Mouse (Mus musculus) CH12.LX (cell line): Measurements from ENCODE around the gene Olfm3. TPM values are rescaled to one million over a fixed set of nuclear protein-coding genes. Genes with fewer than 3 reads are reported as not detected.

Source experiments
- DNase-seq: peaks from one replicate; pipeline ENCODE4 v3.0.0-alpha.2; 2013; ENCODE audit errors: extremely low read depth
- H3K27ac ChIP-seq: 2 replicates; pipeline ENCODE4 v1.5.1; 2012; ENCODE audit warnings: low read depth, mild to moderate bottlenecking, control low read depth, moderate library complexity; ENCODE audit not compliant: insufficient read depth
- H3K27me3 ChIP-seq: replicated peaks from 2 replicates; pipeline ENCODE3; 2012; ENCODE audit warnings: inconsistent platforms
- H3K36me3 ChIP-seq, 2 experiments: replicated peaks in 1 of 2; 2 replicates each; pipeline versions ENCODE3 to v1.6.1; 2012; ENCODE audit warnings: inconsistent platforms in 1 of 2, low read length in 1 of 2, mild to moderate bottlenecking in 1 of 2, mixed read lengths in 1 of 2, moderate library complexity in 1 of 2; ENCODE audit not compliant: control insufficient read depth in 1 of 2, insufficient read depth in 1 of 2
- H3K4me1 ChIP-seq, 2 experiments: 2 replicates each; pipeline ENCODE4 v1.6.1; 2012; ENCODE audit warnings: inconsistent platforms in 1 of 2, moderate library complexity in 1 of 2; ENCODE audit not compliant: insufficient read depth in 2 of 2, control insufficient read depth in 1 of 2
- H3K4me2 ChIP-seq: 2 replicates; pipeline ENCODE4 v1.6.1; 2012; ENCODE audit warnings: low read depth, mild to moderate bottlenecking, control low read depth; ENCODE audit not compliant: poor library complexity, insufficient read depth, severe bottlenecking
- H3K4me3 ChIP-seq, 3 experiments: fragments of 150-350 bp in 1 of 3; sonication (generic) in 1 of 3; replicated peaks in 1 of 3; 2 replicates each; pipeline versions ENCODE3 to v1.5.1; 2011 to 2012; ENCODE audit warnings: low read depth in 2 of 3, low read length in 2 of 3, mild to moderate bottlenecking in 2 of 3, moderate library complexity in 2 of 3, control low read depth in 1 of 3, improper control_type of control experiment in 1 of 3, inconsistent platforms in 1 of 3, mixed read lengths in 1 of 3; ENCODE audit not compliant: poor library complexity in 1 of 3
- H3K79me2 ChIP-seq: replicated peaks from 2 replicates; pipeline ENCODE4 v1.6.1; 2012; ENCODE audit warnings: mild to moderate bottlenecking, moderate library complexity; ENCODE audit not compliant: control insufficient read depth, poor library complexity, insufficient read depth, severe bottlenecking; ENCODE audit errors: extremely low read depth
- H3K9ac ChIP-seq: 2 replicates; pipeline ENCODE4 v1.6.1; 2012; ENCODE audit warnings: low read depth, mild to moderate bottlenecking, control low read depth, moderate library complexity; ENCODE audit not compliant: insufficient read depth
- H3K9me3 ChIP-seq: replicated peaks from 2 replicates; pipeline ENCODE3; 2012; ENCODE audit warnings: low read length, inconsistent platforms, mixed read lengths
- BHLHE40 ChIP-seq: IDR thresholded peaks from 2 replicates; pipeline ENCODE4 v1.6.1; 2011; ENCODE audit warnings: mild to moderate bottlenecking, low read depth, low read length, improper control_type of control experiment
- CHD2 ChIP-seq: IDR thresholded peaks from 2 replicates; pipeline ENCODE4 v1.6.1; 2011; ENCODE audit warnings: low read length, improper control_type of control experiment
- E2F4 ChIP-seq: IDR thresholded peaks from 2 replicates; pipeline ENCODE4 v1.6.1; 2011; ENCODE audit warnings: low read depth, low read length, improper control_type of control experiment; ENCODE audit not compliant: insufficient replicate concordance
- EP300 ChIP-seq: IDR thresholded peaks from 2 replicates; pipeline ENCODE4 v1.6.1; 2011; ENCODE audit warnings: low read length, improper control_type of control experiment
- ETS1 ChIP-seq: conservative IDR thresholded peaks from 2 replicates; pipeline ENCODE4 v1.6.1; 2012; ENCODE audit warnings: low read depth, mild to moderate bottlenecking, inconsistent platforms, low read length, improper control_type of control experiment, moderate library complexity
- HCFC1 ChIP-seq: IDR thresholded peaks from 2 replicates; pipeline ENCODE4 v1.6.1; 2012; ENCODE audit warnings: low read depth, mild to moderate bottlenecking, inconsistent platforms, low read length, improper control_type of control experiment
- IRF4 ChIP-seq: IDR thresholded peaks from 2 replicates; pipeline ENCODE4 v1.6.1; 2014; ENCODE audit warnings: low read depth, mild to moderate bottlenecking, inconsistent platforms, low read length, improper control_type of control experiment
- MAX ChIP-seq: IDR thresholded peaks from 2 replicates; pipeline ENCODE4 v1.6.1; 2011; ENCODE audit warnings: low read length, improper control_type of control experiment
- MAZ ChIP-seq: IDR thresholded peaks from 2 replicates; pipeline ENCODE4 v1.6.1; 2012; ENCODE audit warnings: low read depth, mild to moderate bottlenecking, inconsistent platforms, low read length, improper control_type of control experiment, moderate library complexity
- MEF2A ChIP-seq: IDR thresholded peaks from 2 replicates; pipeline ENCODE4 v1.6.1; 2014; ENCODE audit warnings: low read depth, mild to moderate bottlenecking, inconsistent platforms, low read length, improper control_type of control experiment, borderline replicate concordance
- MXI1 ChIP-seq: IDR thresholded peaks from 2 replicates; pipeline ENCODE4 v1.6.1; 2011; ENCODE audit warnings: mild to moderate bottlenecking, low read depth, low read length, improper control_type of control experiment
- NELFE ChIP-seq: IDR thresholded peaks from 2 replicates; pipeline ENCODE4 v1.6.1; 2011; ENCODE audit warnings: low read depth, low read length, improper control_type of control experiment
- NRF1 ChIP-seq: IDR thresholded peaks from 2 replicates; pipeline ENCODE4 v1.6.1; 2014; ENCODE audit warnings: low read depth, mild to moderate bottlenecking, inconsistent platforms, low read length, improper control_type of control experiment, moderate library complexity
- PAX5 ChIP-seq: IDR thresholded peaks from 2 replicates; pipeline ENCODE4 v1.6.1; 2012; ENCODE audit warnings: low read length, inconsistent platforms, mixed read lengths
- POLR2A ChIP-seq: IDR thresholded peaks from 2 replicates; pipeline ENCODE4 v1.6.1; 2011; ENCODE audit warnings: low read depth, mild to moderate bottlenecking, improper control_type of control experiment, low read length
- SIN3A ChIP-seq: IDR thresholded peaks from 2 replicates; pipeline ENCODE4 v1.6.1; 2012; ENCODE audit warnings: low read length, improper control_type of control experiment, inconsistent platforms
- UBTF ChIP-seq: IDR thresholded peaks from 2 replicates; pipeline ENCODE4 v1.6.1; 2012; ENCODE audit warnings: low read depth, mild to moderate bottlenecking, inconsistent platforms, low read length, improper control_type of control experiment, moderate library complexity
- USF2 ChIP-seq: conservative IDR thresholded peaks from 2 replicates; pipeline ENCODE4 v1.6.1; 2011; ENCODE audit warnings: low read depth, low read length, improper control_type of control experiment
- ZMIZ1 ChIP-seq: IDR thresholded peaks from 2 replicates; pipeline ENCODE4 v1.6.1; 2012; ENCODE audit warnings: low read depth, mild to moderate bottlenecking, inconsistent platforms, low read length, improper control_type of control experiment
- ZNF384 ChIP-seq: IDR thresholded peaks from 2 replicates; pipeline ENCODE4 v1.6.1; 2012; ENCODE audit warnings: low read depth, low read length, improper control_type of control experiment, inconsistent platforms
- dilution Hi-C: fragments of 300-500 bp; cut with MboI; formaldehyde crosslinking; loops from 2 replicates; pipeline ENCODE4 v1.14.3; 2020; ENCODE audit warnings: low sequenced_read_pairs; ENCODE audit not compliant: extremely low pct_unique_long_range_greater_than_20kb, extremely low pct_ligation_motif_present
- in situ Hi-C: fragments of 300-500 bp; cut with MboI; formaldehyde crosslinking; loops from 3 replicates; pipeline ENCODE4 v1.14.3; 2019; ENCODE audit warnings: low sequenced_read_pairs, low pct_ligation_motif_present, low pct_unique_long_range_greater_than_20kb, mixed read lengths
- polyA plus RNA-seq: library from polyadenylated mRNA; unstranded; fragments of >175 nt; gene quantifications from 2 replicates; pipeline ENCODE4 v1.2.1, GENCODE M21; 2012; ENCODE audit warnings: low read depth; ENCODE audit not compliant: insufficient read length
- total RNA-seq, 2 experiments: library from RNA; depleted of rRNA; stranded (reverse); fragments of 300-350 nt in 1 of 2; fragments of >200 nt in 1 of 2; gene quantifications; 2 replicates each; pipeline ENCODE4 v1.2.3; 2012 to 2014

The Olfm3 gene
- total and polyA plus RNA-seq, 3 experiments = not detected

- no peak overlapping the region for H3K4me2 ChIP-seq
- in situ Hi-C loops = no loop called here
Measured at GRCm38 (mm10) chr3:115090670-115091069, 186.8 kb downstream of the Olfm3 start.

DNA sequence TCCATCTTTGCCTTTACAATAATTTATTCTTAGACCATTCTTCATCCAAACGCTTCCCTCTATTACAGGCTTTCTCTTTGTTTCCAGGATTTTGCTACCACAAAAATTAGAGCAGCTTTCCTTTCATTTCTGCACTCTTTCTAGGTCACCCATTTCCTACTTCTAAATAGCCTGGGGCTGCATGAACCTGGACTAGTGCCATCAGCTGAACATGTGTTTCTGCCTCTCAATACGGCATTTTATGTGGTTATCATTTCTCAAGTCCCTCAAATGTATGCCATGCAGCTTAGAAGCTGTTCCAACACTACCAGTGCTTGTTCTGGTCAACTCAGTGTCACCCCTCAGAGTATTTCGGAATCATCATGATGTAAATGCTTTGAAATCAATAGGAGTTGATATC, 191.6 kb downstream of the Olfm3 start:
- Histone ChIP-seq H3K9ac (no peak overlapping the region), H3K4me2 (no peak overlapping the region), H3K27me3 (no peaks in the 10 kb centered on the region), H3K36me3 (no peaks in the 10 kb centered on the region), H3K27ac (no peak overlapping the region), H3K4me1 (no peaks in the 10 kb centered on the region), H3K79me2 (no peaks in the 10 kb centered on the region), H3K9me3 (no peaks in the 10 kb centered on the region), H3K4me3 (no peak overlapping the region)
- TF ChIP-seq E2F4 (no peak), NELFE (no peak), EP300 (no peak), ZMIZ1 (no peak), SIN3A (no peak), NRF1 (no peak), POLR2A (no peak), MXI1 (no peak), UBTF (no peak), HCFC1 (no peak), USF2 (no peak), PAX5 (no peak), IRF4 (no peak), MAZ (no peak), ETS1 (no peak), ZNF384 (no peak), CHD2 (no peak), MAX (no peak), BHLHE40 (no peak), MEF2A (no peak)
- dilution Hi-C loops = no loop called here
- in situ Hi-C loops = no loop called here
- DNase-seq = no peak

More at GRCm38 (mm10) chr3:115090670-115091069, 186.8 kb downstream of the Olfm3 start:
- dilution Hi-C loops = no loop called here
- no peaks in the 10 kb centered on the region for H3K79me2 ChIP-seq
- no peaks in the 10 kb centered on the region for H3K36me3 ChIP-seq
- DNase-seq = no peak
- no peak overlapping the region for H3K9ac ChIP-seq
- H3K4me3 ChIP-seq = no peak overlapping the region
- no peak overlapping the region for H3K27ac ChIP-seq
- TF ChIP-seq MXI1 (no peak), NRF1 (no peak)
- TF ChIP-seq, all 38 proteins: peak for 0
- Histone ChIP-seq H3K4me1 (no peaks in the 10 kb centered on the region), H3K9me3 (no peaks in the 10 kb centered on the region), H3K27me3 (no peaks in the 10 kb centered on the region)
